Mouse (Mus musculus) CD8-positive naive resting alpha-beta T cell, adult 2 months (primary cell): ENCODE data around the gene Erich3.
"Not testable (repeated sequence)": the region's sequence is repeated elsewhere in the genome, so short reads cannot be mapped to it uniquely, and the experiment has no call there.

Source experiments
- DNase-seq, 2 experiments: peaks; one replicate each; pipeline ENCODE4 v3.0.0; 2022; ENCODE audit warnings: low read depth in 2 of 2, low spot score in 2 of 2

Gene Erich3

DNA sequence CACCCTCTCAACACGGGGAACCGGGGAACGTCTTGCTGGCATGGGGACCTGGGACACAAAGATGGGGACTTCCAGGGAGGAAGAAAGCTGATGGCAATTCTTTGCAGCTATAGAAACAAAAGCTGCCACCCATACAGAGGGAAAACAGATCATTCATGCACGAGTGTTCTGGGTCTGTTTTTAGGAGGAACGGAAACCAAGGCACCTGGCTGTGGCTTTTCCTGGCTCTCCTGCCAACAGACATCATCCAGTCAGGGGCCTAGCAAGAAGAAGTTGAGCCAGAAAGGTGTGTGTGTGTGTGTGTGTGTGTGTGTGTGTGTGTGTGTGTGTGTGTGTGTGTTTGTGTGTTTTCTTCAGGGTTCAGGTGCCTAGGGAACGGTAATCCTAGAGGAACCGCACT lies at the start of gene Erich3:
Gene Erich3 (plus strand): TSS at position 315 of the 400 bp plus-strand sequence.
- no peak for DNase-seq

- no peak for DNase-seq
Observed at GRCm38 (mm10) chr3:154614771-154615170, 48.9 kb upstream of the Erich3 start.

DNA sequence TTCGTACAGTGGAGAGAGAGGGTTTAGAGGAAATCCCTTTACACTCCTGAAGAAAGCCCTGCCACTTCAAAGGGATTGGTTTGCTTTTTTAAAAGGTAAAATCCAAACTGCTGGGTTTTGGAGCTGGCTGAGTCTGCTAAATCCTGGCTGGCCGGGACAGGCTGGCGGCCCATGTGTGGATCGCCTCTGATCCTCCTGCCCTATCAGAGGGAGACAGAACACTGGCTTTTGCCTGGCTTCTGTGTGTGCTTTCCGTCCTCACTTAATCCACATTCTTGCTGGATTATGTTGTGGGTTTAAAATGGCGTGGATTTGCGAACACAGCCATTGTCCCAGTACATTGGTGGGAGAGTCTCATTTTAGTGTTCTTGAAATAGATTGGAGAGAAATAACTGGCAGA lies 48.4 kb upstream of the Erich3 start:
- DNase-seq = no peak

DNA sequence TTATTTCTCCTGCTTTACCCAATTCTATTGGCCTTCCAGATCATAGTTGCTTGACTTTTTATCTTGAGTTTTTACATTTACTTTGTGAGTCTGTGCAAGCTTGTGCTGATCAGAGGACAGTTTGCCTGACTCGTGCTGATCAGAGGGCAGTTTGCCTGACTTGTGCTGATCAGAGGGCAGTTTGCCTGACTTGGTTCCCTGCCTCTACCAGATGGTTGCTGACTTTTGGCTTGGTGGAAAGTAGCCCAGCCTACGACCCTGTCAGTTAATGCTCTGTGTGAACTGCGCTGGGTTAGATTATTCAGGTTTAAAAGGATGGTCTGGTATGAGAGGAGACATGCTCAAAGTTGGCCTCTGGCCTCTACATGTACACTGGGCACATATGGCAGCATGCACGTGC lies 47.6 kb upstream of the Erich3 start:
- no peak for DNase-seq

GRCm38 (mm10) chr3:154628284-154628683 lies 35.4 kb upstream of the Erich3 start:
- DNase-seq = no peak

DNA sequence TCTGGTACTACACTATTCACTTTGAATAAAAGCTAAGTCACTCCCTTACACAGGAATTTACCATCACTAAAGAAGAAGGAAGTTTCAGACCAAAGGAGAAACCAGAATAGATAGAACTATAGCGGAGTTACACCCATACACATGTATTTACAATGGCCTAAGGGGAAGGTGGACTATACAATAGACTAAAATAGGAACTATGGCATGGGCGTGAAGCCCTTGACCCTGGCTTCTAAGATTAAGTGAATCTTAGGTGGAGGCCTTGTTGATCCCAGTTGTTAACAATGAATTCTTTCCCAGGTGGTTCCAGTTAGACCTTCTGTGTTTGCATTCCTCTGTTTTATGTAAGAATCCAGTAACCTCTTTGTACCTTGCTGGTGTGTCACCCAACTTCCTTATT lies 32.4 kb upstream of the Erich3 start:
- DNase-seq = not testable (repeated sequence)

DNA sequence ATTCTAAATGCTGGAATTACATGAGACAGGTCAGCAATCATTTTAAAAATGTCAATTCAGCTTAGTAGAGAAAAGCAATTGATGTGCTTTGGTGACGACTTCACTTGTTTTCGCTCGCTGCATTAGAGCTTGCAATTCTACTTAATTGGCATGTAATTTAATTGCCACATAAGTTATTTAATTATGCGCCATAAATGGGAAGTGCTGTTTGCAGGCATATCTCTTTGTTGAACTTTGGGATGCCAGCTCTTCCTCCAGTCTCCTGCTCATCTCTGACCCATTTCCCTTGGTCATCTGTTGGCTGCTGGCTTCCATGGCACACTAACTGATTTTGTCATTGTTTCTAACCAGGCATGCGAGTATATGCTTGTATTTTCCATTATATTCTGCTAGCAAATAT lies 30.6 kb upstream of the Erich3 start:
- DNase-seq = no peak

DNA sequence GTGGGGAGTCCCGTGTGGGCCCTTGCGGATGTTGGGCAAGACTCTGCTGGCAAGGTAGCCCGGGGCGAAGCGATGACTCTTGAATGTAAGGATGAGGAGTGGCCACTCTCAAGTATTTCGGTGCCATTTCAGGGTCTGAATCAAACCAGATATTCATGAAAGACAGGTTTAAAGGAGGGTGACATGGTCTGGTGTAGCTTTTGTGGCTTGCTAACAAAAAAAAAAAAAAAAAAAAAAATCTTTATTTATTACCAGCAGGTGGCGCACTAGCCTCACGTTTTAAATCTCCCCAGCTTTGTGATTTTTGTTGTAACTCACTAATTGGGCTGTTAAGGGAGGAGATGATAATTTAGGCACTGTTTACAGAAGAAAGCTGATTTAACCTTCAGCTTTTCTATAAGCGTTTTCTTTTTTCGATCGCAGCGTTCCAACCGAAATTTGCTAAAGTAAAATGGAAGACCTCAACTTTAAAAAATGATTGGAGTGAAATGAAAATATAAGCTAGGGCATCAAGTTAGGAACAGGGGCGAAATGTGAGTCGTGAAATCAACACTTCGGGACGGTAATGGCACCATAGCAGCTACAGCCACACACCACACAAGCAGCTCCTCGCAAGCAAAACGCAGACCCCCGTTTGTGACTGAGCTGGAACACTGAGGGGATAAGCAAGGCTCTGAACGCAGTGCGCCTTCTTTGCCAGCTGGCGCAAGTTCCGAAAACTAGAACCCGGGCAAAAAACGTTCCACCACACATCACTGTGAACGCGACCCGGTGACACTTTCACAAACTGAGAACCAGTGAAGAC lies 16.8 kb upstream of the Erich3 start:
- DNase-seq = no peak

DNA sequence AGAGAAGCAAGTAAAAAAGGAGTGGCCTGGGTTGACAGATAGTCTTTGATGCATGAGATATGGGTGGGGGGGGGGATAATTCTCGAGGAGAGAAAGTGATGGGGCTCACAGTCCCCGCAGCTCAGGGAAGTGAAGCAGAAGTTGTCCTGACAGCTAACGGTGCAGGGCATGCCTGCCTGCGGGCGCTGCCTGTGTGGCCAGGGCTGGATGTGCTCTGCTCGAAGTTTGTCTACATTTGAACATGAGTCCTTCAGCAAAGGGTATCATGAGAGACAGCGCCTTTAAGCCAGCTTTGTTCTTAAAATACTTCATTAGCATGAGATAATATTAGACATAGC lies 16.2 kb upstream of the Erich3 start:
- no peak for DNase-seq

DNA sequence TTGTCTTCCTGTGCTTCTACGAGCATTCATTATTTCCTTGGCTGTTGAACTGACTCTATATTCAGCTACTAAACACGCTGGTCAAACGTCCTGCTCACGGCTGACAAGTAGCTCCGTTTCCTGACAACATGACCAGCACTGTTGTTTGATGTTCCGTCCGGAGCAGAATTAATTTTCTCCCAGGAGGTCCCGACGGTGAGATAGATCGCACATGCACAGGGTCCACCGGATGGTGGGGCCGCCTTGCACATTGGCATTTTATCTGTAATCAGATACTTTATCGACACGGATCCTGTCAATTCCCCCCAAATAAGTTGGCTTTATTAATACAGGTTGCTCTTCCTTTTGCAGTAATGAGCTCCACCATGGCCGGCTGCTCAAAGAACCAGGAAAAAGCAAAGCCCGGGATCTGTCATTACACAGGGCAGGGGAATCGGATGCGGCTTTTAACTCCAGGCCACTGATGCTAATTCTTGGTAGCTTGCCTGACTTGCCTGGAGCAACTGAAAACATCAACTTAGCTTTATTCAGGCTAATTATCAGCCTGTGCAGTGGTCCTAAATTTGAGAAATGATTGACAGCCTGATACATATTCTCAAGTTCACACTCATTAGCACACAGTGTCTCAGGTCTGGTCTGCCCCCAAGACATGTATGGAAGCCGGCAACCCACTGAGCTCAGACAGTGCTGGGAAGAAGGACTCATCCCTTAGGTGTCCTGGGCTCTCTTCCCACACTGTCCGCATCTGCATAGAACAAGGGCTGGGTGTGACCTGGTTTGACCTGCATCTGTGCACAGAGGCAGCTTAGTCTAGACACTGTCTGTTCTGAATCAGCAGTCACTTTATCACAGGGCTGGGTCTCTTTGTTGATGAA lies 14.0 kb upstream of the Erich3 start:
- no peak for DNase-seq

DNA sequence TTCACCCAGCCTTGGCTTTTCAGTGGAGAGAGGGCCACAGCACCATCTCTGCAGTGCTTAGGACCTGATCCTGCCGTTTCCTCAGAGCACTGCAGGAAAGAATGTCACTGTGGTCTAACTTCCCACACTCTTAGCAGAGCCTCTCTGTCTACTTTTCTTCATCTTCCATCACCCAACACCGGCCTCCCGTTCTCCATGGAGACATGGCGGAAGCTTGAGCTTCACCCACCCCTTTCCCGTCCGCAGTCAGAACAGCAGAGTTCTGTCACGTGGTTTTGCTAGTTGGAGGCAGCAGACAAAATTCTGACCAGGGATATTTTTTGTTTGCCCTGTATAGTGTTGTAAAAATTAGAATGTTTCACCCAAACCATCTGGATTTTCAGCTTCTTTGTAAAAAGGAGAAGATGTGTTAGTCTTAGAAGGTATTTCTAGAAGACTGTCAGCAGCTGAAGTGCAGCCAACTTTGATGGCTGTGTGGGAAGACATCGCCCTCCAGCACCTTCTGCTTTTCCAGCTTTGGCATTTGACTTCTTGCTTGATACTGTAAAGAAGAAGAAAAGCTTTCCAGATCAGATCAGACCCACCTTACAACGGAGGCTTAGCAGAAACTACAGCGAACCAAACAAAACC lies 12.4 kb upstream of the Erich3 start:
- DNase-seq = no peak

- DNase-seq = no peak
Observed at GRCm38 (mm10) chr3:154652581-154653420, 10.9 kb upstream of the Erich3 start.

DNA sequence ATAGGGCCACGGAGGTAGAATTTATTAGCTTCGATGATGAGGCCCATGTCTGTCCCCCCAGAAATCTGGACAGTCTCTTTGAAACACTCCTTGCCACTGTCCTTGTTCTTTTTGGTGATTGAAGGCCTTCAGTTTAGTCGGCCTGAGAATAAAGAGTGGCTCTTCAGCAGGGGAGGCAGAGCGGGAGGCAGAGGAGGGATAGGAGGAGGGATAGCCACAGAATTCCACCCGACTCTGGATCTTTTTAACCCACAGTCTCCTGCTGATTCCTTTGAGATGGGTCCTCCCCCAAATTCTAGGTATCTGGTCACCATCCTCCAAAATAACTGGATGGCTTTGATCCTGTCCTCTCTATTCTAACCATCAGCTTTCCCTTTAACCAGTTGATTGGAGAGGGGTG lies 10.2 kb upstream of the Erich3 start:
- DNase-seq = no peak

DNA sequence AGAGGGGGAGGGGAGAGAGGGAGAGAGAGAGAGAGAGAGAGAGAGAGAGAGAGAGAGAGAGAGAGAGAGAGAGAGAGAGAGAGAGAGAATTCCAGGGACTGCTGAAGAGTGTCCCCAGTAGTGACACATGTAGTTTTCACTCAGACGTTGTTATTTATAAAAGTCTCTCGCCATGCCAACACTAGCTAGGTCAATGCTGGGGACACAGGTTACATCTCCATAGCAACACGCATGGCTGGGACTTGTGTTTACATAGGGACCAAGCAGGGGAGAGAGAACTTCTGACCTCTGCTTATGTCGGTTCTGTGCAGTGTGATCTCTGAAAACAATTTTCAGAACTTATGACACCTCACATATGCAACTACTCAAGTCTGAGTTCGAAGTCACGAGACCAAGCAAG lies 9.4 kb upstream of the Erich3 start:
- DNase-seq = no peak

DNA sequence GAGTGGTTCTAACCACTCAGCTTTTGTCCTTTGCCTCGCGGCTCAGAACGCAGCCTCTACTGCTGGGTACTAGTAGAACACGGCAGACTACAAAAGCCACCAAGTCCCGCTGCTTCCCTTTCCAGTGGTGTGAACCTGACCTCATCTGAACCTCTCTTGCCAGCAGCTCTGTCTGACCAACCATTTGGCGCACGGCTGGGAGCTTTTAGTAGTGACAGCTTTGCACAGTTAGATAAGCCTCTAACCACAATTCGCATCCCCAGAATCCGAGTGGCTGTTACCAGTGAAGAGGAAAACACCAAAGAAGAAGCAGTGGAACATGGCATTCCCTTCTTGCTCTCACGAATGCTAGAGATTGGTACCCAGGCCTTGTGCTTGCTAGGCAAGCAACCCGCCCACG lies 8.8 kb upstream of the Erich3 start:
- no peak for DNase-seq

GRCm38 (mm10) chr3:154655711-154656110 lies 7.9 kb upstream of the Erich3 start:
- no peak for DNase-seq

DNA sequence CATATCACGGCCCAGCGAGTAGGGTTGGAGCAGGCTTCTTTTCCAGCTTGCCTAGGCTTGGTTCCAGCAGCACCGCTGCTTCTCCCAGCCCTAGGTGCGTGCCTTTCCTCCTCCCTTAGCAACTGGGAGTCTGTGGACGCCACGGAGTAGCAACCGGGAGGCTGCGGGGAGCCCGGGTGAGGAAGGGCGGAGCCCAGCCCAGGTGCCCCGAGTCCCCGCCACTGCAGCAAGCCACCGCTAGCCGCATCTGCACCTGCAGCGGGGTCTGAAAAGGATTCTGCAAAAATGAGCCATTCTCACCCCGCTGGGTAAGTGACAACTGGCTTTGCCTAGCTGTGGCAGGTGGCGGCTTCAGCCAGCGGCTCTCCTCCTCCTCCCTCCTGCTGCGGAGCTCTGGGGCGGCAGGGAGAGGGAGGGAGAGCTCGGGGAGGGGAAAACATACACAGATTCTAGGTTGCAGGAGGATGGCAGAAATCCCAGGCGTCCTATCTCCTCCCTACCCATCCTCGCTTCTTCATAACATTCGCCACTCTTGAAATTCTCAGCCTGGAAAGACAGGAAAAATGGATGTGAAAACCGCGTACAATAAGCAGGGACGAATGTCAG lies 420 bp downstream of the Erich3 start:
- DNase-seq = no peak

DNA sequence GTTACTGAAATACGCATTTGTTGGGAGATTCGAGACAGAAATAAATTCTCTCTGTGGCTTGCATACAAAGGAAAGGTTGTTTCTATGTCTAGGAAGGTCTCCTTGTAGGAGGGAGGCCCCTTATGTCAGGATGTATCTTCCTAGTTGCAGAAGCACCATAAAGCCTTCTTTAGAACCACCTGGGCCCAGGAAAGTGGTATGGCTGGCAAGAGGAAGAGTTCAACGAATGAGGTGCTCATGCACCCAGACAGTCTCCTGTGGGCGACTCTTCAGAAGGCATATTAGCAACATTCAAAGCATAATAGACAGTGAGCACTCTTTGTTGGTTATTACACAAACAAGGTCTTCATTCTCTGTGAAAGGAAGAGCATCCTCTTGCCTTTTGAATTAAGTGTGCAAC lies 977 bp downstream of the Erich3 start:
- no peak for DNase-seq

GRCm38 (mm10) chr3:154668485-154668884 lies 4.8 kb downstream of the Erich3 start:
- no peak for DNase-seq

GRCm38 (mm10) chr3:154670584-154670983 lies 6.9 kb downstream of the Erich3 start:
- no peak for DNase-seq

DNA sequence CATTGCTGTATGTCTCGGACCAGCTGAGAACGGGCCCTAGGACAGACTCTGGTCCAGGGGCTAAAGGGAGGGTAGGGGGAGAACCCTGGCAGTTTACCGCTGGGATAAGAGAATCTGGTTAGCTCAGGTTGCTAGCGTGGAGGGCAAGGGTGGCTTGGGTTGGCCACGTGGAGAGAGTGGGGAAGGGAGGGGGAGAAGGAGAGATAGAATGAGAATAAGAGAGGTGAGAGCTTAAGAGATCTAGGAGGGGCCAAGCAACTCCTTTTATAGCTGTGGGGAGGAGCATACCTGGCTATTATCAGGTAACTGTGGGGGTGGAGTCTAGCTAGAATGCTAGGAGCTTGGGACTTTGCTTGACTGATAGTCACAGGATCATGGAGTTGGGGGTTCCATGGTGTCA lies 7.4 kb downstream of the Erich3 start:
- no peak for DNase-seq
